Mouse (Mus musculus): ENCODE measurements at regions not wholly inside any gene's neighbourhood (a gene's known extent, or its start where the extent isn't known, plus 50 kb on each side); places are given as distances from the start of the nearest gene placed in this dataset.

DNA sequence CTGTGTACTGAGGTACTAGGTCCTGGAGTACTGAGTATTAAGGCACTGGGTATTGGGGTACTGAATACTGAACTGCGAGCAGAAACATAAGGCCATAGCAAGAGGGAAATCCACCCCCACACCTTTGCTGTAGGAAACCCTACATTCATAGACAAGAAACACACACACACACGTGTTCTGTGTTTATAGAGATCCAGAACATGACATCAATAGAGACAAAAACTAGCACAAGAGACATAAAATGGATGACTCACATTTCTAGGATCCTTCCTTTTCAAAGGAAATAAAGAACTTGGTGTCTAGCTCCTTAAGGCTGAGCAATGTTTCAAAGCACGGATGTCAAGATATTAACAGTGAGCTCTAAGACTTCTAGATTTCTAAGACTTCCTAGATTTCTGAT is 49.9 kb upstream of the Nepro start:
- Histone ChIP-seq H3K36me3 (ENCODE audit: control insufficient read depth, insufficient read depth, low read length) (no peaks in the 10 kb centered on the region), H3K9ac (ENCODE audit: low read length) (no peak overlapping the region), H3K4me2 (ENCODE audit: low read length) (no peak overlapping the region), H3K27me3 (replicated peaks; ENCODE audit: control insufficient read depth, insufficient read depth, low read length) (no peaks in the 10 kb centered on the region), H3K4me1 (replicated peaks; ENCODE audit: control insufficient read depth, insufficient read depth, low read length) (peaks cover 9% of the 10 kb centered on the region; the same call in 1 of the 2 replicates), H3K9me3 (ENCODE audit: control insufficient read depth, low read length) (no peaks in the 10 kb centered on the region), H3K27ac (ENCODE audit: low read depth) (no peak overlapping the region), H3K4me3 (ENCODE audit: low read depth, low read length) (no peak overlapping the region)
- WGBS: 83% methylated on average over 3 of the region's 3 CpGs
- ATAC-seq (replicated peaks; ENCODE audit: low FRiP score, low TSS enrichment, low read depth) (no peak), DNase-seq (ENCODE audit: low spot score) (no peak)

DNA sequence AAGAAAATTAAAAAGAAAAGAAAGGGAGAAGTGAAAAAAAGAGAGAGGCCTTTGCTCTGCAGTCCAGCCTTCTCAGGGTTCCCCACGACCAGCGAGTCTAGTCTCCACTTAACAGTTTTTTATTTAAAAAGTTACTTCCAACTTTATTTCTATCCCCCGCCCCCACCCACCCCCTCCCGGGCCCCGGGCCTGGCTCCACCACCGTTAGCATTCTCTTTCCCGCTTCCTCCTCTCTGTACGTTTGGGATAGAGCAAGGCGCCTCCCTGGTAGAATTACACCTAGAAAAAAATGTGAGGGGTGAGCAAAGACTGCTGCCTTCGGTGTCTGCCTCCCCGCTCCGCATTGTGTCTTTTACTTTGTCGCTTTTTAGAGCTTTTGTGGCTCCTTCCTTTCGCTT is 51.7 kb upstream of the Nepro start:
- H3K9ac ChIP-seq (ENCODE audit: low read length): 0 out of 2 replicates have a peak overlapping the region, but pooled peaks have one; percentile 14
- peaks cover 9% of the 10 kb centered on the region; the same call in 1 of the 2 replicates for H3K4me1 ChIP-seq (replicated peaks; ENCODE audit: control insufficient read depth, insufficient read depth, low read length)
- ATAC-seq (replicated peaks; ENCODE audit: low FRiP score, low TSS enrichment, low read depth): 0 out of 2 replicates have a peak, but pooled peaks have one; percentile 68

DNA sequence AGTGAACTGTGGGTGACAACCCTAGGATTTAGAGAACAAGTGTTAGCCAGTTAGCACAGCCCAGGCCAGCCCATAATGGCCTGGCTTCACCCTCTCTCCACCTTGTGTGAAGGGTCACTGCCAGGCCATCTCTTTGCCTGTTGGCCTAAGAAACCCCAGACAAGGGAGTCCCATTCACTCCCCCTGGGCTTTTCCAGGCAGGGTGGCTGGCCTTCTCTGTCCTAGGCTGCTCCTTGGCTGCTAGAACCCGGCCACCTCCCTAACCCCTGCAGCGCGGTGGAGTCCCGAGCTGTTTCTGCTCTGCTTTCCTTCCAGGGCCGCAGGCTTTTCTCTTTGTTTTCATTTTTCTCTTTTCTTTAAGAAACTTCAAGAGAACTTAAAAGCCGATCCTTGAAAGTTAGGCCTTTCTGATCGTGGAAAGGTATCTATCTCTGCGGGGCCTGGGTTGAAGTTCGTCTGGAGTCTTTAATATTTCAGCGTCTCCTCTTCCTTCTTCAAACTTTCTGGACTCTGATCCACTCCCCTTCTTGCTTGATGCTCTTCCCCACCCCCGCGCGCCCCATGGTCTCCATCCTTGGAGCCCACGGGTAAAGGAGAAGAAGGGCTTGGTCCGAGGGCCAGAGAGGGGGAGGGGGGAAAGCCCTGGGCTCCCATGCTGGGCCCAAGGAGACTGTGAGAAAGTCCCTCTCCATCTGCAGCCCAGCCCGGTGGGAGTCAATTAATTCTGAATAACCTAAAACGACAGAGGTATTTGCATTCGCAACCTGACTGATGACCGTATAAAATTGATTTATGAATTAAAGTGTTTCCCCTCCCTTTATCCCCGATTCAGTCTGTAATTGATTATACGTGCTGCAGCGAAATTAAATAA is 52.3 kb upstream of the Nepro start:
- ATAC-seq (replicated peaks; ENCODE audit: low FRiP score, low TSS enrichment, low read depth) (0 out of 2 replicates have a peak, but pooled peaks have one; percentile 40), DNase-seq (ENCODE audit: low spot score) (peak; percentile 61)
- Histone ChIP-seq H3K27me3 (replicated peaks; ENCODE audit: control insufficient read depth, insufficient read depth, low read length) (no peaks in the 10 kb centered on the region), H3K27ac (ENCODE audit: low read depth) (peak overlapping the region; percentile 75), H3K4me2 (ENCODE audit: low read length) (peak overlapping the region; percentile 27; the same call in 1 of the 2 replicates), H3K9me3 (ENCODE audit: control insufficient read depth, low read length) (no peaks in the 10 kb centered on the region), H3K4me1 (replicated peaks; ENCODE audit: control insufficient read depth, insufficient read depth, low read length) (peaks cover 14% of the 10 kb centered on the region), H3K36me3 (ENCODE audit: control insufficient read depth, insufficient read depth, low read length) (no peaks in the 10 kb centered on the region), H3K4me3 (ENCODE audit: low read depth, low read length) (no peak overlapping the region), H3K9ac (ENCODE audit: low read length) (no peak overlapping the region)
- WGBS: 23% methylated on average over 22 of the region's 22 CpGs

More for the DNA sequence above, 51.7 kb upstream of the Nepro start:
- no peak for DNase-seq (ENCODE audit: low spot score)
- 11% methylated on average over 14 of the region's 14 CpGs for WGBS
- H3K36me3 ChIP-seq (ENCODE audit: control insufficient read depth, insufficient read depth, low read length): no peaks in the 10 kb centered on the region
- H3K27me3 ChIP-seq (replicated peaks; ENCODE audit: control insufficient read depth, insufficient read depth, low read length): no peaks in the 10 kb centered on the region
- H3K4me3 ChIP-seq (ENCODE audit: low read depth, low read length): no peak overlapping the region
- H3K4me2 ChIP-seq (ENCODE audit: low read length): peak overlapping the region; percentile 27; the same call in 1 of the 2 replicates
- H3K27ac ChIP-seq (ENCODE audit: low read depth): peak overlapping the region; percentile 75
- no peaks in the 10 kb centered on the region for H3K9me3 ChIP-seq (ENCODE audit: control insufficient read depth, low read length)

DNA sequence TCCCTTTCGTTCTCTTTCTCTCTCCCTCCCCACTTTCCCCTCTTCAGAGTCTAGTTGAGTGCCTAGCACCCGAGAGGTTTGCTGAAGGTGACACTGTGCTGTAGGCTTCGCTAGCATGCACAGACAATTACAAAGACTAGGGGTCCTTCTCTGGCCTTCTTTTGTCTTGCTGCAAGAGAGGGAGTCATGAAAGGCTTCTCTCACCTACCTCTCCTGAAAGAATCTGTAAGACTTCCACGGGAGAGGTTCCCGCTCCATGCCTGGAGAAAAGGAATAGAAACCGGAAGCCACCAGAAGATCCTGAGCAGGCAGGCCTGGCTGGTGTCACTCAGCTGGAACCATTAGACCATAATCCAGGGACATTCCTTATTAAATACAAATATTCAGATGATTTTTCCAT is 56.0 kb upstream of the Nepro start:
- Histone ChIP-seq H3K27ac (ENCODE audit: low read depth) (no peak overlapping the region), H3K4me1 (replicated peaks; ENCODE audit: control insufficient read depth, insufficient read depth, low read length) (peaks cover 24% of the 10 kb centered on the region), H3K9me3 (ENCODE audit: control insufficient read depth, low read length) (no peaks in the 10 kb centered on the region), H3K4me3 (ENCODE audit: low read depth, low read length) (no peak overlapping the region), H3K4me2 (ENCODE audit: low read length) (no peak overlapping the region), H3K27me3 (replicated peaks; ENCODE audit: control insufficient read depth, insufficient read depth, low read length) (no peaks in the 10 kb centered on the region), H3K9ac (ENCODE audit: low read length) (no peak overlapping the region), H3K36me3 (ENCODE audit: control insufficient read depth, insufficient read depth, low read length) (no peaks in the 10 kb centered on the region)
- DNase-seq (ENCODE audit: low spot score): no peak
- no peak for ATAC-seq (replicated peaks; ENCODE audit: low FRiP score, low TSS enrichment, low read depth)
- WGBS: 93% methylated on average over 6 of the region's 6 CpGs

DNA sequence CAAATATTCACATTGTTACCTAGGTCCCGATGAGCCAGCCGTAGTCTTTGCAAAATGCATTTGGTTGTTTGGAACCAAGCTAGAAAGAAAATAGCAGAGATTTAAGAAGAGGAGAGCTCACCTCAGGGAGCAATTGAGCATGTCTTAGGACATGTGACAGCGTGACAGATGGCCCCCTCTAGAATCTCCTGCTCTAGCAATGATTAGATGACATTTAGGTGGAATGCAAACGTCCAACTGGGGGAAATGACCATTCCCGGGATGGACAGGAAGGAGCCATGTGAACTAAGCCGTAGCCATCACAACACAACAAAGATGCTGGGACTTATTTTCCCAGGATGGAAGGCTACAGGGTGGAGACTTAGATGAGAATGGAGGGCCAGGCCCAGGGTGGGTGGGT is 57.0 kb upstream of the Nepro start:
- Histone ChIP-seq H3K27ac (ENCODE audit: low read depth) (peak overlapping the region; percentile 54; the same call in 1 of the 2 replicates), H3K27me3 (replicated peaks; ENCODE audit: control insufficient read depth, insufficient read depth, low read length) (no peaks in the 10 kb centered on the region), H3K4me2 (ENCODE audit: low read length) (no peak overlapping the region), H3K36me3 (ENCODE audit: control insufficient read depth, insufficient read depth, low read length) (no peaks in the 10 kb centered on the region), H3K4me1 (replicated peaks; ENCODE audit: control insufficient read depth, insufficient read depth, low read length) (peaks cover 19% of the 10 kb centered on the region), H3K9ac (ENCODE audit: low read length) (no peak overlapping the region), H3K9me3 (ENCODE audit: control insufficient read depth, low read length) (no peaks in the 10 kb centered on the region), H3K4me3 (ENCODE audit: low read depth, low read length) (no peak overlapping the region)
- WGBS: 38% methylated on average over 6 of the region's 6 CpGs
- no peak for DNase-seq (ENCODE audit: low spot score)
- ATAC-seq (replicated peaks; ENCODE audit: low FRiP score, low TSS enrichment, low read depth): no peak

DNA sequence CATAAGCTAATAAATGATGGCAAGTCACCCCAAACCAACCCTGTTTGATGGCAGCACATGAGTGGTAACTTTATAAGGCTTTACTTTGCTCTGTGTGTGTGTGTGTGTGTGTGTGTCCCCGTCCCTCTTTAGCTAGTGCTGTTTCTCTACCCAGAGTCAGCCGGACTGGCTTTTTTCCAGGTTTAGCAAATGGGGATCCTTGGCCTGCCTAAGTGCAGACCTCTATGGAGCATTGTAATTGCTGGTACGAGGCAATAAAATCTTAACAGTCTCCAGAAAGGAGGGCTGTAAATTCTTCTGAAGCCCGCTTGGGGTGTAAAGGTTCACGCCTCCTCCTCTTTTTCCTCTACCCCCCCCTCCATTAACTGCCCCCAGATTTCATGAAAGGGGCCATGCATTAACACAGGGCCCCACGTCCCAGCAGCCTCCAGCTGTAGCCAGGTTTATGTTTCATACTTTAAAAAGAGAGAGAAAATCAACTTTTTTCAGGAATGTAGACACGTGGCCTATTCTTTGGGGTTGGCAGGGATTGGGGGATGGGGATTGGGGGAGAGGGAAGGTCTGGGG is 57.6 kb upstream of the Nepro start:
- no peak overlapping the region for H3K4me2 ChIP-seq (ENCODE audit: low read length)
- H3K9me3 ChIP-seq (ENCODE audit: control insufficient read depth, low read length): no peaks in the 10 kb centered on the region
- peak overlapping the region; percentile 54; the same call in 1 of the 2 replicates for H3K27ac ChIP-seq (ENCODE audit: low read depth)
- WGBS: 15% methylated on average over 7 of the region's 7 CpGs
- ATAC-seq (replicated peaks; ENCODE audit: low FRiP score, low TSS enrichment, low read depth) (peak; percentile 91), DNase-seq (ENCODE audit: low spot score) (peak; percentile 60)
- H3K4me1 ChIP-seq (replicated peaks; ENCODE audit: control insufficient read depth, insufficient read depth, low read length): peaks cover 16% of the 10 kb centered on the region; the same call in 1 of the 2 replicates
- H3K27me3 ChIP-seq (replicated peaks; ENCODE audit: control insufficient read depth, insufficient read depth, low read length): no peaks in the 10 kb centered on the region
- no peaks in the 10 kb centered on the region for H3K36me3 ChIP-seq (ENCODE audit: control insufficient read depth, insufficient read depth, low read length)
- no peak overlapping the region for H3K9ac ChIP-seq (ENCODE audit: low read length)
- H3K4me3 ChIP-seq (ENCODE audit: low read depth, low read length): no peak overlapping the region

DNA sequence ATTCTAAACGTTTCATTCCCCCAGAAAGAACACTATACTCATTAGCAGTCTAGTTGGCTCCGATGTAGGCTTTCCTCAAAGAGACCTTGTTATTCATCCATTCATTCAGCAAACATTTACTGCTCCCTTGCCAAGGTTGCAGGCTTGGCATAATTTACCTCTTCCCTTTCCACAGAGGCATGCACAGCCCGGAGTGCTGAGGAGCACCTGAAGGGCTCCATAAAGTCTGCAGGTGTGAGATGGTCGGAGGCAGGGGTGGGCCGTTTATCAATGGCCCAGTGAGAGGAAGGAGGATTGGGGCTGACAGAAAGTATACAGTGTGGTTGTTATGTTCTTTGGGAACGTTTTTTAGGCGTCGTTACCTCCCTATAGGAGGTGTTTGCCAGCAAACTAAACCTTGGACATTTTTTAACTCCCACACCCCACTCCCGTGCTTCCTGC is 58.6 kb upstream of the Nepro start:
- Histone ChIP-seq H3K9me3 (ENCODE audit: control insufficient read depth, low read length) (no peaks in the 10 kb centered on the region), H3K4me1 (replicated peaks; ENCODE audit: control insufficient read depth, insufficient read depth, low read length) (peaks cover 16% of the 10 kb centered on the region; the same call in 1 of the 2 replicates), H3K4me3 (ENCODE audit: low read depth, low read length) (no peak overlapping the region), H3K27me3 (replicated peaks; ENCODE audit: control insufficient read depth, insufficient read depth, low read length) (no peaks in the 10 kb centered on the region), H3K36me3 (ENCODE audit: control insufficient read depth, insufficient read depth, low read length) (no peaks in the 10 kb centered on the region), H3K4me2 (ENCODE audit: low read length) (no peak overlapping the region), H3K9ac (ENCODE audit: low read length) (no peak overlapping the region), H3K27ac (ENCODE audit: low read depth) (no peak overlapping the region)
- ATAC-seq (replicated peaks; ENCODE audit: low FRiP score, low TSS enrichment, low read depth): no peak
- WGBS: 44% methylated on average over 9 of the region's 9 CpGs
- no peak for DNase-seq (ENCODE audit: low spot score)

DNA sequence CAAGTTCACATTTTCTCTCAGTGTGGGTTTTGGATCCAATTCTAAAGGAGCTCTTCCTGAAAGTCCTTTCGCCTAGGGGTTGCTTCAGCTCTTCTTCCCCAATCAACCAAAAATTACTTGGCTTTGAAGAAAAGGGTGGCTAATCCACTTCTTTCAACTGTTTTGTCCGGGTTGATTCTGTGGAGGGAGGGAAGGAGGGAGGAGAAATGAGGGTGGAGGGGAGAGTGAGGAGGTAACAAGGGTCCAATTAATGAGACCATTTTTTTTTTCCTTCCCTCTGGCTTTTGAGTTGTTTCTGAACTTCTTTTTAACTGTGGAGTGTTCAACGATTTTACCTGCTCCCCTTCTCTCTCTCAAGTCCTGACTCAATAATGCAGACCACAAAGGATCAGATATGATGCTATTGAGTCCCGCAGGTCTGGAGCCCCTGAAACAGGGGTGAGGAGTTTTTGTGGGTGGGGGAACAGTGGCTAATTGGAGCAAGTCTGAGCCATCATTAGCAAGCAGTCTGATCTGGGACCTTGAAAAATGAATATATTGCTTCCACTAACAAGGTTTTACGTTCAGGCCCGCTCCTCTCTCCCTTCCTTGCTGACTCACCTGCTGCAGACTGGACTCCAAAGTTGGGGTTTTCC is 61.0 kb upstream of the Nepro start:
- ATAC-seq (replicated peaks; ENCODE audit: low FRiP score, low TSS enrichment, low read depth) (no peak), DNase-seq (ENCODE audit: low spot score) (no peak)
- Histone ChIP-seq H3K9ac (ENCODE audit: low read length) (no peak overlapping the region), H3K9me3 (ENCODE audit: control insufficient read depth, low read length) (no peaks in the 10 kb centered on the region), H3K4me3 (ENCODE audit: low read depth, low read length) (no peak overlapping the region), H3K4me1 (replicated peaks; ENCODE audit: control insufficient read depth, insufficient read depth, low read length) (peaks cover 16% of the 10 kb centered on the region; the same call in 1 of the 2 replicates), H3K36me3 (ENCODE audit: control insufficient read depth, insufficient read depth, low read length) (no peaks in the 10 kb centered on the region), H3K27me3 (replicated peaks; ENCODE audit: control insufficient read depth, insufficient read depth, low read length) (no peaks in the 10 kb centered on the region), H3K4me2 (ENCODE audit: low read length) (no peak overlapping the region), H3K27ac (ENCODE audit: low read depth) (no peak overlapping the region)
- WGBS: 73% methylated on average over 6 of the region's 6 CpGs

Data from intestine, embryonic 14.5 days (tissue).